ENCODE assay signal across 27 mouse cellular contexts in the genomic region with DNA sequence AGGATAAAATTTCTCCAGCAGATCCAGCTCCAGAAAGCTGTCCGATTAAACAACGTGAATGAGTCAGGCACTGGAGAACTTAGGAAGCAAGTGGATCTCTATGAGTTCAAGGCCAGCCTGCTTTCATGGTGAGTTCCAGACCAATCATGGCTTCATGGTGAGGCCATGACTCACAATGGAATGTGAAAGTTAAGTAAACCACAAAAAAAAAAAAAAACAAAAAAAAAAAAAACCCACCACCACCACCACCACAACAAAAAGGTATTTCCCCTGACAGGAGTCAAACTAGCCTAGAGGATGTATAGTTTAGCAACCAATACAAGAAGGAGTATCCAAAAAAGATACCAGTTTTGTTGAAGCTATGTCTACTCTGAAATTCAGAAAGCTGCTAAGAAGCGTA.
"Had no signal": no experiment of that assay in that cellular context is flagged by ENCODE, and none has a peak within 500 bp of the region (broad histone marks: within the 10 kb centered on the region; RNA-seq: fewer than 3 reads in every experiment).

No protein-coding gene starts in this region.

- H3K9ac ChIP-seq: heart, embryonic 12.5 days; hindbrain, embryonic 12.5 days; hindbrain, embryonic 14.5 days; intestine, embryonic 15.5 days; kidney, embryonic 15.5 days; limb, embryonic 13.5 days; limb, embryonic 15.5 days; liver, embryonic 13.5 days; liver, embryonic 15.5 days had no signal

- H3K4me1 ChIP-seq: heart, embryonic 12.5 days; liver, embryonic 15.5 days had no signal

- H3K4me2 ChIP-seq: heart, embryonic 12.5 days; hindbrain, embryonic 12.5 days; hindbrain, embryonic 14.5 days; intestine, embryonic 15.5 days; kidney, embryonic 15.5 days; limb, embryonic 13.5 days; limb, embryonic 15.5 days; liver, embryonic 13.5 days; liver, embryonic 15.5 days had no signal

- DNase-seq: gastrocnemius, adult 2 months; gastrocnemius, postnatal 10 days; gastrocnemius, postnatal 25 days; heart, adult 18-20 months; heart, postnatal 10 days; heart, postnatal 4 days; kidney, adult 18-20 months; kidney, adult 8-10 months; kidney, postnatal 14 days; kidney, postnatal 36 days; layer of hippocampus, adult 9-11 months; layer of hippocampus, postnatal 36 days; left cerebral cortex, postnatal 4 days; liver, embryonic 13.5 days had no signal

- H3K27me3 ChIP-seq: heart, embryonic 12.5 days; hindbrain, embryonic 12.5 days; intestine, embryonic 15.5 days; limb, embryonic 15.5 days; liver, embryonic 13.5 days; liver, embryonic 15.5 days had no signal

- H3K9me3 ChIP-seq: heart, embryonic 12.5 days; hindbrain, embryonic 10.5 days; hindbrain, embryonic 12.5 days; intestine, embryonic 15.5 days; kidney, embryonic 15.5 days; limb, embryonic 13.5 days; limb, embryonic 15.5 days; liver, embryonic 13.5 days; liver, embryonic 15.5 days had no signal

- H3K27ac ChIP-seq: gastrocnemius, adult 2 months; hindbrain, embryonic 10.5 days; hindbrain, embryonic 12.5 days; hindbrain, embryonic 14.5 days; kidney, embryonic 15.5 days; kidney, postnatal 0 days; limb, embryonic 13.5 days; limb, embryonic 15.5 days; liver, embryonic 13.5 days; liver, embryonic 15.5 days had no signal

- H3K4me3 ChIP-seq: gastrocnemius, adult 2 months; heart, embryonic 12.5 days; hindbrain, embryonic 10.5 days; hindbrain, embryonic 12.5 days; intestine, embryonic 15.5 days; kidney, embryonic 15.5 days; limb, embryonic 13.5 days; limb, embryonic 15.5 days; liver, embryonic 13.5 days; liver, embryonic 15.5 days had no signal

- ATAC-seq: hindbrain, embryonic 16.5 days; inflammation-experienced regulatory T-cells, adult 6 months; intestine, embryonic 15.5 days; intestine, postnatal 0 days had no signal

- H3K36me3 ChIP-seq: heart, embryonic 12.5 days; hindbrain, embryonic 10.5 days; hindbrain, embryonic 12.5 days; intestine, embryonic 15.5 days; kidney, embryonic 15.5 days; limb, embryonic 13.5 days; limb, embryonic 15.5 days; liver, embryonic 13.5 days; liver, embryonic 15.5 days had no signal
